Mouse (Mus musculus) liver, adult 2 months (tissue): ENCODE results near the gene Clec16a. TPM values are rescaled to one million over a fixed set of nuclear protein-coding genes. Genes with fewer than 3 reads are reported as not detected.

Experiments
- DNase-seq: peaks from one replicate; pipeline ENCODE4 v3.0.0-alpha.2; 2011; ENCODE audit warnings: low read depth, low spot score; ENCODE audit errors: extremely low read depth
- H3K27ac ChIP-seq: fragments of 200-500 bp; replicated peaks from 2 replicates; pipeline ENCODE4 v1.5.1; 2012; ENCODE audit warnings: low read depth, mild to moderate bottlenecking, control low read depth, inconsistent platforms, low read length; ENCODE audit not compliant: insufficient read depth
- H3K27me3 ChIP-seq: fragments of 200-500 bp; 2 replicates; pipeline ENCODE4 v1.6.1; 2012; ENCODE audit warnings: mild to moderate bottlenecking, moderate library complexity, low read length, inconsistent platforms; ENCODE audit not compliant: control insufficient read depth, insufficient read depth
- H3K36me3 ChIP-seq: fragments of 200-500 bp; 2 replicates; pipeline ENCODE4 v1.6.1; 2012; ENCODE audit warnings: low read length, inconsistent platforms; ENCODE audit not compliant: control insufficient read depth, insufficient read depth
- H3K4me1 ChIP-seq: fragments of 200-500 bp; 2 replicates; pipeline ENCODE4 v1.6.1; 2011; ENCODE audit warnings: low read length; ENCODE audit not compliant: control insufficient read depth, insufficient read depth
- H3K4me3 ChIP-seq: fragments of 200-500 bp; 2 replicates; pipeline ENCODE4 v1.5.1; 2011; ENCODE audit warnings: low read depth, mild to moderate bottlenecking, control low read depth, low read length, moderate library complexity; ENCODE audit not compliant: insufficient read depth
- H3K79me2 ChIP-seq: fragments of 200-500 bp; 2 replicates; pipeline ENCODE4 v1.6.1; 2012; ENCODE audit warnings: inconsistent platforms, mild to moderate bottlenecking, low read length, moderate library complexity; ENCODE audit not compliant: control insufficient read depth, insufficient read depth
- H3K9ac ChIP-seq: fragments of 200-500 bp; 2 replicates; pipeline ENCODE4 v1.6.1; 2012; ENCODE audit warnings: low read depth, mild to moderate bottlenecking, control low read depth, inconsistent platforms, low read length
- CTCF ChIP-seq: fragments of 200-500 bp; IDR thresholded peaks from 2 replicates; pipeline ENCODE4 v1.5.1; 2011; ENCODE audit warnings: low read depth, low read length, control low read depth
- POLR2A ChIP-seq: fragments of 200-500 bp; IDR thresholded peaks from 2 replicates; pipeline ENCODE4 v1.6.1; 2011; ENCODE audit warnings: low read length, control low read depth; ENCODE audit not compliant: insufficient read depth; ENCODE audit errors: extremely low read depth
- WGBS: fragments of 180-500 bp; shearing (Covaris S2); methylation state at CpG from one replicate; pipeline ENCODE4 v1.1.7; 2018; 5-methylcytosine and 5-hydroxymethylcytosine counted together
- polyA plus RNA-seq: library from polyadenylated mRNA; depleted of rRNA; stranded (reverse); fragments of >200 nt; gene quantifications from 2 replicates; pipeline ENCODE4 v1.2.3, GENCODE M21; 2012
- total RNA-seq: library from RNA; depleted of rRNA; stranded (reverse); fragments of >200 nt; gene quantifications from 2 replicates; pipeline ENCODE4 v1.2.3, GENCODE M21; 2014

The Clec16a gene
- total and polyA plus RNA-seq, 2 experiments: 9.8 to 11.6 TPM

GRCm38 (mm10) chr16:10683193-10684000 lies 138.3 kb downstream of the Clec16a start:
- H3K36me3 ChIP-seq: no peaks in the 10 kb centered on the region
- no peaks in the 10 kb centered on the region for H3K4me1 ChIP-seq
- no peak overlapping the region for H3K9ac ChIP-seq
- H3K27ac ChIP-seq: no peak overlapping the region
- no peaks in the 10 kb centered on the region for H3K27me3 ChIP-seq
- 85% methylated on average over 8 of the region's 8 CpGs for WGBS
- TF ChIP-seq CTCF (no peak), POLR2A (no peak)
- no peaks in the 10 kb centered on the region for H3K79me2 ChIP-seq
- H3K4me3 ChIP-seq: no peak overlapping the region
- DNase-seq: no peak

GRCm38 (mm10) chr16:10689748-10690318 lies 144.7 kb downstream of the Clec16a start:
- Histone ChIP-seq H3K4me1 (peaks cover 7% of the 10 kb centered on the region), H3K79me2 (no peaks in the 10 kb centered on the region), H3K4me3 (no peak overlapping the region), H3K27ac (peak overlapping the region; percentile 42), H3K27me3 (no peaks in the 10 kb centered on the region), H3K9ac (no peak overlapping the region), H3K36me3 (no peaks in the 10 kb centered on the region)
- TF ChIP-seq CTCF (no peak), POLR2A (no peak)
- 67% methylated on average over 6 of the region's 6 CpGs for WGBS
- DNase-seq: peak; percentile 24

- Histone ChIP-seq H3K36me3 (no peaks in the 10 kb centered on the region), H3K79me2 (no peaks in the 10 kb centered on the region), H3K4me1 (peaks cover 7% of the 10 kb centered on the region), H3K4me3 (no peak overlapping the region), H3K9ac (no peak overlapping the region), H3K27me3 (no peaks in the 10 kb centered on the region), H3K27ac (peak overlapping the region; percentile 45)
- 81% methylated on average over 3 of the region's 3 CpGs for WGBS
- TF ChIP-seq POLR2A: no peak
- TF ChIP-seq CTCF: no peak
- no peak for DNase-seq
These were observed 145.3 kb downstream of the Clec16a start for GRCm38 (mm10) chr16:10690442-10690841.

GRCm38 (mm10) chr16:10691705-10692104 lies 146.6 kb downstream of the Clec16a start:
- Histone ChIP-seq H3K9ac (no peak overlapping the region), H3K36me3 (no peaks in the 10 kb centered on the region), H3K4me1 (peaks cover 7% of the 10 kb centered on the region), H3K79me2 (no peaks in the 10 kb centered on the region), H3K27ac (no peak overlapping the region), H3K27me3 (no peaks in the 10 kb centered on the region), H3K4me3 (no peak overlapping the region)
- WGBS: 90% methylated on average over 5 of the region's 5 CpGs
- TF ChIP-seq POLR2A (no peak), CTCF (no peak)
- no peak for DNase-seq

- WGBS: 97% methylated on average over 8 of the region's 8 CpGs
- no peaks in the 10 kb centered on the region for H3K79me2 ChIP-seq
- DNase-seq: no peak
- H3K27me3 ChIP-seq: no peaks in the 10 kb centered on the region
- TF ChIP-seq POLR2A (no peak), CTCF (no peak)
- H3K4me3 ChIP-seq: no peak overlapping the region
- H3K9ac ChIP-seq: no peak overlapping the region
- no peaks in the 10 kb centered on the region for H3K36me3 ChIP-seq
- H3K4me1 ChIP-seq: peaks cover 7% of the 10 kb centered on the region
- H3K27ac ChIP-seq: no peak overlapping the region
These were observed 147.7 kb downstream of the Clec16a start for GRCm38 (mm10) chr16:10692848-10693247.

GRCm38 (mm10) chr16:10693424-10693823 lies 148.3 kb downstream of the Clec16a start:
- 100% methylated on average over 1 of the region's 1 CpGs for WGBS
- no peaks in the 10 kb centered on the region for H3K79me2 ChIP-seq
- H3K36me3 ChIP-seq: no peaks in the 10 kb centered on the region
- H3K4me3 ChIP-seq: no peak overlapping the region
- peaks cover 7% of the 10 kb centered on the region for H3K4me1 ChIP-seq
- DNase-seq: no peak
- TF ChIP-seq POLR2A: no peak
- TF ChIP-seq CTCF: no peak
- H3K9ac ChIP-seq: no peak overlapping the region
- H3K27me3 ChIP-seq: no peaks in the 10 kb centered on the region
- H3K27ac ChIP-seq: no peak overlapping the region
